Mouse (Mus musculus): ENCODE results near the gene Cd164. TPM values are rescaled to one million over a fixed set of nuclear protein-coding genes. Genes with fewer than 3 reads are reported as not detected.

The Cd164 gene
- polyA plus RNA-seq (2015; fragmentation: Nextera tagmentation; extraction: Ambion mirVana) = 259 TPM in 2 replicates

GRCm38 (mm10) chr10:41518981-41519618, at the start of gene Cd164:
Gene Cd164 (plus strand): TSS chr10:41519414.
- peak; percentile 97 for DNase-seq (ENCODE audit: low spot score)

GRCm38 (mm10) chr10:41470693-41471092, 48.5 kb upstream of the Cd164 start:
- no peak for DNase-seq (ENCODE audit: low spot score)

- no peak for DNase-seq (ENCODE audit: low spot score)
These were observed 46.7 kb upstream of the Cd164 start for GRCm38 (mm10) chr10:41472534-41472933.

GRCm38 (mm10) chr10:41472962-41473481, 46.2 kb upstream of the Cd164 start:
- DNase-seq (ENCODE audit: low spot score) = no peak

- no peak for DNase-seq (ENCODE audit: low spot score)
These were observed 45.3 kb upstream of the Cd164 start for GRCm38 (mm10) chr10:41473782-41474468.

- no peak for DNase-seq (ENCODE audit: low spot score)
These were observed 44.2 kb upstream of the Cd164 start for GRCm38 (mm10) chr10:41474981-41475391.

- peak; percentile 67 for DNase-seq (ENCODE audit: low spot score)
These were observed 42.8 kb upstream of the Cd164 start, which contains the start of gene Mical1 for GRCm38 (mm10) chr10:41476171-41477017. Gene Mical1 (plus strand): TSS chr10:41476314.

- peak; percentile 80 for DNase-seq (ENCODE audit: low spot score)
These were observed 42.3 kb upstream of the Cd164 start for GRCm38 (mm10) chr10:41477018-41477277.

GRCm38 (mm10) chr10:41477278-41478181, 41.7 kb upstream of the Cd164 start:
- DNase-seq (ENCODE audit: low spot score) = peak; percentile 87

- no peak for DNase-seq (ENCODE audit: low spot score)
These were observed 39.3 kb upstream of the Cd164 start for GRCm38 (mm10) chr10:41479961-41480360.

GRCm38 (mm10) chr10:41480938-41481880, 38.0 kb upstream of the Cd164 start:
- DNase-seq (ENCODE audit: low spot score) = no peak

GRCm38 (mm10) chr10:41482446-41482845, 36.8 kb upstream of the Cd164 start:
- DNase-seq (ENCODE audit: low spot score) = no peak

- no peak for DNase-seq (ENCODE audit: low spot score)
These were observed 33.4 kb upstream of the Cd164 start for GRCm38 (mm10) chr10:41485778-41486177.

GRCm38 (mm10) chr10:41486506-41487170, 32.6 kb upstream of the Cd164 start:
- DNase-seq (ENCODE audit: low spot score) = no peak

- peak; percentile 48 for DNase-seq (ENCODE audit: low spot score)
These were observed 30.3 kb upstream of the Cd164 start for GRCm38 (mm10) chr10:41488877-41489276.

GRCm38 (mm10) chr10:41489294-41489693, 29.9 kb upstream of the Cd164 start:
- no peak for DNase-seq (ENCODE audit: low spot score)

GRCm38 (mm10) chr10:41489708-41490517, 29.3 kb upstream of the Cd164 start, which contains the start of the genes Smpd2 and Ppil6:
Gene Smpd2 (minus strand): TSS chr10:41490369.
Gene Ppil6 (plus strand): TSS chr10:41490439.
- peak; percentile 91 for DNase-seq (ENCODE audit: low spot score)

- no peak for DNase-seq (ENCODE audit: low spot score)
These were observed 28.7 kb upstream of the Cd164 start for GRCm38 (mm10) chr10:41490518-41490873.

Data from thymus, postnatal 0 days (tissue).